Mouse (Mus musculus) myocyte (in vitro differentiated cells): ENCODE measurements around the gene Tor4a.

Source experiments
- CEBPB ChIP-seq: IDR thresholded peaks from 2 replicates; pipeline ENCODE4 v1.6.1; 2011; ENCODE audit warnings: mild to moderate bottlenecking, moderate library complexity; ENCODE audit not compliant: poor library complexity, insufficient read depth, severe bottlenecking
- MAX ChIP-seq: IDR thresholded peaks from one replicate; pipeline ENCODE4 v1.6.1; 2011; ENCODE audit warnings: low read depth, mild to moderate bottlenecking, control low read depth
- POLR2A ChIP-seq: IDR thresholded peaks from one replicate; pipeline ENCODE4 v1.6.1; 2011; ENCODE audit warnings: low read depth, mild to moderate bottlenecking, control low read depth, moderate library complexity; ENCODE audit not compliant: insufficient read length
- POLR2AphosphoS2 ChIP-seq: IDR thresholded peaks from one replicate; pipeline ENCODE4 v1.6.1; 2011; ENCODE audit warnings: low read depth, control low read depth; ENCODE audit not compliant: insufficient read length

- TF ChIP-seq POLR2A: no peak
- TF ChIP-seq MAX: no peak
- TF ChIP-seq POLR2AphosphoS2: no peak
- no peak for TF ChIP-seq CEBPB
These were observed 48.8 kb downstream of the Tor4a start for GRCm38 (mm10) chr2:25147892-25148291.
